Mouse (Mus musculus): ENCODE measurements at regions not wholly inside any gene's neighbourhood (a gene's known extent, or its start where the extent isn't known, plus 50 kb on each side); places are given as distances from the start of the nearest gene placed in this dataset.

DNA sequence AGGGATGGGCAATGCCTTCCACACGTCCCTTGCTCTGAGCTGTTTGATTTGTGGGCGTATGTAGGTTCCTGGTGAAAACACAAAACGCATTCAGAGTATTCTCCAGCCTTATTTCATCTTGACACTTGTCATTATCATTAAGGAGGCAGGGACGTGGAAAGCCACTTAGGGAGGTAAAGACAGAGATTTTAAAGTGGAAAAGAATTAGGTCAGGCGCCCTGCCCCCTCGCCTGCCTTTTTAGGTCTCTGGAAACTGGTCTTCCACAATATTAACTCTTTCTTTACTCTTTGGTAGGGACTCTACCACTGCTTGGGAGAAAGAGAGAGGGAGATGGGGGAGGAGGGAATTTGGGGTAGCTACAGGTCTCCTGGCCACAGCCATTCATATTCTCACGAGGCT is 146.6 kb downstream of the BC067074 start:
- no peak for ATAC-seq (ENCODE audit: insufficient number of reproducible peaks, insufficient read depth, low FRiP score, low TSS enrichment)
- no peak overlapping the region for H3K27ac ChIP-seq
- H3K4me1 ChIP-seq = no peaks in the 10 kb centered on the region
- WGBS = 39% methylated on average over 7 of the region's 7 CpGs
- H3K9me3 ChIP-seq = no peaks in the 10 kb centered on the region
- H3K4me3 ChIP-seq = no peak overlapping the region
- H3K27me3 ChIP-seq = no peaks in the 10 kb centered on the region
- no peak overlapping the region for H3K4me2 ChIP-seq (replicated peaks)
- no peak overlapping the region for H3K9ac ChIP-seq
- no peaks in the 10 kb centered on the region for H3K36me3 ChIP-seq

DNA sequence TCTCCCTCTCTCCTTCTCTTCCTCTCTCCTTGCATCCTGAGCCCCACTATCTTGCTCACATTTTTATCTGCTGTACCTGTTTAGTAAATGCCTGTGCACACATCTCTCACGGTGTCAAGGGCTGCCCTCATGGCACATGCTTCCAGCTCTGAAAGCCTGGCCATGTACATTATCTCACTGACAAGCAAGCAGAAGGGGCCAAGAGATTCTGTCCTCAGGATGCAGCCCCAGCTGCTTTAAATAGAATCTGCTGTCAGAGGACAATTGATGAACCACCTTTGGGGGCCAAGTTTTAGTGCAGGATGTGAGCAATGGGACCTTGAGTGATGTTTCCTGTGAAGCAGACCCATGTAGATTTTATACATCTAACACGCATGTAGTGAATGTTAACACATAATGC is 145.9 kb downstream of the BC067074 start:
- H3K4me3 ChIP-seq = no peak overlapping the region
- no peaks in the 10 kb centered on the region for H3K36me3 ChIP-seq
- no peak for ATAC-seq (ENCODE audit: insufficient number of reproducible peaks, insufficient read depth, low FRiP score, low TSS enrichment)
- H3K4me1 ChIP-seq = no peaks in the 10 kb centered on the region
- WGBS = 84% methylated on average over 2 of the region's 2 CpGs
- H3K4me2 ChIP-seq (replicated peaks) = no peak overlapping the region
- H3K9me3 ChIP-seq = no peaks in the 10 kb centered on the region
- H3K27ac ChIP-seq = no peak overlapping the region
- no peaks in the 10 kb centered on the region for H3K27me3 ChIP-seq
- H3K9ac ChIP-seq = no peak overlapping the region

DNA sequence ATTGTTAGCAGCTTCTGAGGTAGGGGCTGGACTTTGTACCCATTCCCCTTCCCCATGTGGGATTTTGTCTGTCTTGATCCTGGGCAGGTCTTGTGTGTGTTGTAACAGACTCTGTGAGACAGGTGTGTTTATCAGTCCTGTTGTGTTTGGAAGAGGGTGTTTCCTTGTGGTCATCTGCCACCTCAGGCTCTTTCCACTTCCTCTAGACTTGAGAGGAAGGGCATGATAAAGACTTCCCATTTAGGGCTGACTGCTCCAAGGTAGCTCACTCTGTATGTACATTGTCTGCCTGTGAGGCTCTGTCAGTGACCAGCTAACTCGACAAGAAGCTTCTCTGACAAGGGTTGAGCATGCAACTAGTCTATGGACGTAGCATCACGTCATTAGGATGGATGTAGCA is 143.3 kb downstream of the BC067074 start:
- H3K4me1 ChIP-seq = no peaks in the 10 kb centered on the region
- ATAC-seq (ENCODE audit: insufficient number of reproducible peaks, insufficient read depth, low FRiP score, low TSS enrichment) = no peak
- H3K9me3 ChIP-seq = no peaks in the 10 kb centered on the region
- no peaks in the 10 kb centered on the region for H3K36me3 ChIP-seq
- no peak overlapping the region for H3K27ac ChIP-seq
- H3K4me2 ChIP-seq (replicated peaks) = no peak overlapping the region
- no peaks in the 10 kb centered on the region for H3K27me3 ChIP-seq
- no peak overlapping the region for H3K9ac ChIP-seq
- 82% methylated on average over 3 of the region's 3 CpGs for WGBS
- H3K4me3 ChIP-seq = no peak overlapping the region

DNA sequence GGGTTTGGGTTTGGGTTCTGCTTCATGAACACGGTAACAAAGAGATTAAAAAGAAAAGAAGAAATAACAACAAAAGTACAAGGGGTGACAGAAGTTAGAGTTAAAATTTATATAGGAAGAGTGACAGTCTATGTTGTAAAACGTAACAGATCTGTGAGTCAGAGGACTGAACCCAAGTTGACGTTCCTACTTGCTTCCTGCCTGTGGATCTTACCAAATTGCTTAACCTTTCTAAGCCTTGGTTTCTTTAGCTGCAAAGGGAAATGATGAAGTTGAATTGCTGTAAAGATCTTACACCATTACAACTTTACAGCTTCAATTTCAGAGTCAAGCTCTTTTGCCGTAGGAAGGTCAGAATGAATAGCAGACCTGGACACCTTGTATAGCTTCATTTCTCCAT is 142.2 kb downstream of the BC067074 start:
- no peaks in the 10 kb centered on the region for H3K27me3 ChIP-seq
- H3K27ac ChIP-seq = no peak overlapping the region
- H3K4me1 ChIP-seq = no peaks in the 10 kb centered on the region
- H3K36me3 ChIP-seq = no peaks in the 10 kb centered on the region
- 77% methylated on average over 4 of the region's 4 CpGs for WGBS
- H3K9me3 ChIP-seq = no peaks in the 10 kb centered on the region
- H3K4me2 ChIP-seq (replicated peaks) = no peak overlapping the region
- ATAC-seq (ENCODE audit: insufficient number of reproducible peaks, insufficient read depth, low FRiP score, low TSS enrichment) = no peak
- H3K9ac ChIP-seq = no peak overlapping the region
- H3K4me3 ChIP-seq = no peak overlapping the region

DNA sequence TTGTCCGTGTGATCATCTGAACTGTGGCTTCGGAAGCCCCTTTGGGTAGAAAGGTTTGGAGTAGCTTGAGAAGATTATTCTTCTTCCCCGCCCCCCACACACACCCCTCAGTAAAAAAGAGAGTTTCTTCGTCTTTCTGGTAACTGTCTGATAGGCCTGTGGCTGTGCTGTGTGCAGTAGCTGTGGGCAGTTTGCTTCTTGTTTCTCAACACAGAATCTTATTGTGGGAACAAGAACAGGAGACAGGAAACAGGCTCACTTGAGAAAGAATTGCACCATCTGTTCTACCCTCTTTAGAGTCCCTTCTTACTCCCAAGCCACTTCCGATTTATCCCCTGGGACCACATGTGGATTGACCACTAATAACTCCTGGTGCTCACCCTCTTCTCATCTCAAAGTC is 140.5 kb downstream of the BC067074 start:
- Histone ChIP-seq H3K27me3 (no peaks in the 10 kb centered on the region), H3K4me3 (no peak overlapping the region), H3K4me2 (replicated peaks) (no peak overlapping the region), H3K36me3 (no peaks in the 10 kb centered on the region), H3K27ac (no peak overlapping the region), H3K4me1 (no peaks in the 10 kb centered on the region), H3K9me3 (no peaks in the 10 kb centered on the region), H3K9ac (no peak overlapping the region)
- WGBS = 56% methylated on average over 5 of the region's 5 CpGs
- ATAC-seq (ENCODE audit: insufficient number of reproducible peaks, insufficient read depth, low FRiP score, low TSS enrichment) = no peak

DNA sequence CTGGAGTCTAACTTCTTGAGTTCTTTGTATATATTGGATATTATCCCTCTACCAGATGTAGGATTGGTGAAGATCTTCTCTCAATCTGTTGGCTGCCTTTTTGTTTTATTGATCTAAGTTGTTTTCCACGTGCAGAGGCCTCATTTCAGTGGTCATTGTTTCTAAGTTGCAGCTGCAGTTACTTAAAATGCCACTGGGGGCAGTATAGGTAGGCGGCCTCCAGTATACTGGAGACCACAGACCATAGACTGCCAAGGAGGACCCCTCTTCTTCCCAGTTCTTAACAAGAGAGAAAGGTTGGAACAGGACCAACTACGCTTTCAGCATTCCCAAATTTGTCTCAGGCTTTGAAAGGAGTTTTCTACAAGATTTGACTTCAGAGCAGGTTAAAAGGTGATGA is 136.7 kb downstream of the BC067074 start:
- 37% methylated on average over 3 of the region's 3 CpGs for WGBS
- no peak overlapping the region for H3K4me3 ChIP-seq
- no peaks in the 10 kb centered on the region for H3K27me3 ChIP-seq
- no peak overlapping the region for H3K9ac ChIP-seq
- no peaks in the 10 kb centered on the region for H3K9me3 ChIP-seq
- H3K4me2 ChIP-seq (replicated peaks) = no peak overlapping the region
- ATAC-seq (ENCODE audit: insufficient number of reproducible peaks, insufficient read depth, low FRiP score, low TSS enrichment) = no peak
- no peaks in the 10 kb centered on the region for H3K4me1 ChIP-seq
- H3K27ac ChIP-seq = no peak overlapping the region
- no peaks in the 10 kb centered on the region for H3K36me3 ChIP-seq

Data from embryonic facial prominence, embryonic 12.5 days (tissue).